Mouse (Mus musculus): ENCODE data around the gene Cnih2. TPM values are rescaled to one million over a fixed set of nuclear protein-coding genes. Genes with fewer than 3 reads are reported as not detected.

The Cnih2 gene
- total RNA-seq, 2 experiments from 2014 or later, result 614 to 642 TPM

DNA sequence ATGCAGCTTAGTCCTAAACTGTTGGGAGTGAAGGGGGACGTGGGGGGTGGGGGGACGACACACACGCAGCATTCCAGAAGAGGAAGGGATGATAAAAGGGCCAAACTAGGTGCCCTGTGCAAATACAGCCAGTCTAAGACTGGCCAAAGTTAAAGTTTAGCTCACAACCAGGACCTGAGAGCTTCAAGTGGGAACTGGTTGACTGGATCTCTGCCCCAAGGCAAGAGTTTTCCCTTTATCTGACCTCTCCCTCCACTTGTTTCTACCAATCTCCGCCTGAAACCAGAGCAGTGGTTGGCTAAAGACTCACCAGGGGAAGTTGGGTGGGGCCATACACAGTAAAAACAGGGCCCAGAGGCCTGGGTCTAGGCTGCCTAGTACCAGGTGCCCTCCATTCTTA is 10.4 kb upstream of the Cnih2 start:
- Histone ChIP-seq H3K27ac (no peak overlapping the region; the same call in 1 of the 2 replicates), H3K4me3 (no peak overlapping the region)
- no peak for TF ChIP-seq CTCF (conservative IDR thresholded peaks at IDR 0.05)
- no peak for DNase-seq (ENCODE audit: low spot score in 2 of 2)

DNA sequence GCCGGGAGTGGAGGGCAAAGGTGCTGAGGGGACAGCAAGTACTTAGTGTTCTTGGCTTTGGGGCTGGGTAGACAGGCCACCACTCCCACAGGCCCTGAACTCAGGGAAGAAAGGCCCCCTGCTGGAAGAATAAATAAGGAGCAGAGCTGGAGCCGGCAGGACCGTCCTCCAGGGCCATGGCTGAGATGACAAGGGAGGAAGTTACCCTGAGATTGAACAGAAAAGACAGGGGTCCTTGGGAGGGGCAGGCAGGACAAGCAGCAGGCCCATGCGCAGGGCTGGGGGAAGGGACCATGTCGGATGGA is 9.9 kb upstream of the Cnih2 start:
- Histone ChIP-seq H3K27ac (peak overlapping the region; percentile 100), H3K4me3 (no peak overlapping the region)
- DNase-seq (ENCODE audit: low spot score in 2 of 2), result no peak
- peak; percentile 76 for TF ChIP-seq CTCF (conservative IDR thresholded peaks at IDR 0.05)

GRCm38 (mm10) chr19:5107556-5108270 is 9.4 kb upstream of the Cnih2 start:
- no peak for TF ChIP-seq CTCF (conservative IDR thresholded peaks at IDR 0.05)
- Histone ChIP-seq H3K4me3 (no peak overlapping the region), H3K27ac (peak overlapping the region; percentile 100)
- no peak for DNase-seq (ENCODE audit: low spot score in 2 of 2)

GRCm38 (mm10) chr19:5106731-5107191 is 8.4 kb upstream of the Cnih2 start, which contains the start of gene Rab1b:
Gene Rab1b, minus strand, starts transcription at chr19:5107072.
- DNase-seq (ENCODE audit: low spot score in 2 of 2), result peak; percentile 98
- Histone ChIP-seq H3K27ac (peak within 1 kb of the TSS; percentile 100), H3K4me3 (peak within 1 kb of the TSS; percentile 91)
- no peak for TF ChIP-seq CTCF (conservative IDR thresholded peaks at IDR 0.05)

DNA sequence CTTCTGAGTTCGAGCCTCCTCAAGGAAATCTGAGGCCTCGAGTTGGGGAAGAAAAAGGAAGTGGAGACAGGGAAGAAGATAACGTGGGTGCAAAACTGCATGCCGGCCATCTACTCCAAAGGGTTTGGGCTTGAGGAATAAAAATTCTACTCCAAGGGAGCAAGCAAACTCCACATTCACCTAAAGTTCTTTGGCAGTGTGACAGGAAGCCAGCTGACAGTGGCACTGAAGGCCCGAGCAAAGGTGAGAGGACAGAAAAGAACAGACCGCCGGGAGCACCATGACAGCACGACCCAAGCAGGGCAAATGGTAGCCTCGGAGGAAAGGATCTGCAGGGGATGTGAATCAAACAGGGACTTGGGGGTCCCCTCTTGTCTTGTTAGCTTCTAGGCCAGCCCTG is 7.8 kb upstream of the Cnih2 start:
- no peak for TF ChIP-seq CTCF (conservative IDR thresholded peaks at IDR 0.05)
- peak overlapping the region; percentile 100 for H3K27ac ChIP-seq
- no peak for DNase-seq (ENCODE audit: low spot score in 2 of 2)
- peak overlapping the region; percentile 91 for H3K4me3 ChIP-seq

DNA sequence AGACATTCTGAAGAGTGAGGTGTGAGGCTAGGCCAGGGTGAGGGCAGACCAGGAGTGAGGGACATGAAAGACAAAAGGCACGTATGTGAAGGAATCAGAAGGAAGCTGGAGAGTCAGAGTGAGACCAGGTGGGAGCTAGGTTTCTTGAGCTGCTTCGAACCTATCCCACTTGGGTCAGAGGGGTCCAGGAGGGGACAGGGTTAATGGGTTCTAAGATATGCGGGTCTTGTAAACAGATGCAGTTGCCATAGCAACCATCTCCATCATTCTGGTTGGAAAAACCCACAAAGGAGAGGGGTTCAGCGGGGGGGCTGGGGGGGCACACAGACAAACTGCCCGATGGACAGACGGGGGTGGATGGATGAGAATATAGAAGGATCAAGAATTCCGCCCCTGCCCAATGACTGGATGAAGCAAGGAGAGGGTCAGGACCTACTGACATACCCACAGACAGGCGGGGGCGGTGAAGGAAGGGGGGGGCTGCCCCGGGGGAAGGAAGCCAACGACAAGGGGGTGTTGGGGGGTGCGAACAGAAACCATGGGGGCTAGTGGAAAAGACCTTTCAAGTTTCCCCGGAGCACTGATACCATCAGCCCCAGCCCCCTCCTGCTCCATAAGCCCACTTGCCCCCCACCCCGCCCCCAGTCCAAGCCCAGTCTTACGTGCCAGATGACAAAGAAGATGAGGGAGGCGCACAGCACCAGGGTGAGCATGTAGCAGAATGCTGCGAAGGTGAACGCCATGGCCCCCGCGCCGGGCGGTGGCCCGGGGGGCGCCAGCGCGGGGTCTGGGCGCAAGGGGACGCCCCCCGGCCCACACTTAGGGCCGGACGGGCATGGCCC is 579 bp downstream of the Cnih2 start:
- no peak for DNase-seq (ENCODE audit: low spot score in 2 of 2)
- H3K4me3 ChIP-seq, result peak overlapping the region; percentile 71
- peak overlapping the region; percentile 97 for H3K27ac ChIP-seq
- TF ChIP-seq CTCF (conservative IDR thresholded peaks at IDR 0.05), result no peak

DNA sequence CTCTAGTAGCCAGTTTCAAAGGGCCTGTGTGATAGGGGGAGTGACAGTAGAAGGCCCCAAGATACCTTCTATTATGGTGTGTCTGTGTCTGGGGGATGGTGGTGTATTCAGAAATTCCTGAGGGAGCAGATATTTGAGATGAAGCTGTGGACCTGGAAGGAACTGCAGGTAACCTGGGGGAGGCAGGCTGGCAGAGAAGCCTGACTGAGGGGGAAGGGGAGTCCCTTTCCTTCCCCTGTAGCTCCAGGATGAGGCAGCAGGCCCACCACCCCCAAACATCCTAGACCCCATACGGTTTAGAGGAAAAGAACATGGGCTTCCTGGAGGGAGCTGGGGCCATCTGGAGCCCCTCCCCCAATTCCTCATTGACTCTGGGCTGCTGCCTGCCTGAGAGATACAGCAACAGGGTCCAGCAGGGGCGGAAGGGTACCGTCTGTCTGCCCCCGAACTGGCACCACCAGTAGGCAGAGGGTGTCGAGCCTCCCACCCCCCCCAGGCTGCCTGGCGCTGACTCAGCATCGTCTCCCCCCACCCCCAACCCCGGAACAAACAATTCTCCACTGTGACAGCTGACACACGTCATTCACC is 2.3 kb downstream of the Cnih2 start:
- Histone ChIP-seq H3K4me3 (peak overlapping the region; percentile 71), H3K27ac (peak overlapping the region; percentile 97)
- TF ChIP-seq CTCF (conservative IDR thresholded peaks at IDR 0.05), result 0 out of 2 replicates have a peak, but pooled peaks have one; percentile 4
- peak; percentile 73 to 77 for DNase-seq (ENCODE audit: low spot score in 2 of 2)

GRCm38 (mm10) chr19:5094746-5095417 is 3.4 kb downstream of the Cnih2 start:
- peak overlapping the region; percentile 97 for H3K27ac ChIP-seq
- TF ChIP-seq CTCF (conservative IDR thresholded peaks at IDR 0.05), result no peak
- peak overlapping the region; percentile 71 for H3K4me3 ChIP-seq
- DNase-seq (ENCODE audit: low spot score in 2 of 2), result no peak

- peak; percentile 98 to 100 for DNase-seq (ENCODE audit: low spot score in 2 of 2)
- TF ChIP-seq CTCF (conservative IDR thresholded peaks at IDR 0.05), result peak; percentile 96
These were observed 4.1 kb downstream of the Cnih2 start for GRCm38 (mm10) chr19:5094243-5094632.

GRCm38 (mm10) chr19:5093481-5094242 is 4.7 kb downstream of the Cnih2 start:
- peak overlapping the region; percentile 97 for H3K27ac ChIP-seq
- no peak for DNase-seq (ENCODE audit: low spot score in 2 of 2)
- peak overlapping the region; percentile 71 for H3K4me3 ChIP-seq

More at GRCm38 (mm10) chr19:5094243-5094632, 4.1 kb downstream of the Cnih2 start:
- peak overlapping the region; percentile 71 for H3K4me3 ChIP-seq
- peak overlapping the region; percentile 97 for H3K27ac ChIP-seq

DNA sequence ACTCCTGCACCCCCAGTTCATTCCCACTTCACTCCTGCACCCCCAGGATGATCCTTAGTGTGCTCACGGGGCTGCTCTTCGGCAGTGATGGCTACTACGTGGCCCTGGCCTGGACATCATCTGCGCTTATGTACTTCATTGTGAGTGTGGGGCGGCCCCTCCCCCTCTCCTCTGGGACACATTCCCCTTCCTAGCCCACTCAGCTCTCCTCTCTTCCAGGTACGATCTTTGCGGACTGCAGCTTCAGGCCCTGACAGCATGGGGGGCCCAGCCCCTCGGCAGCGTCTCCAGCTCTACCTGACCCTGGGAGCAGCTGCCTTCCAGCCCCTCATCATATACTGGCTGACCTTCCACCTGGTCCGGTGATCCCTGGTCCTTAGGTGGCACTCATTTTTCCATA is 6.2 kb downstream of the Cnih2 start:
- Histone ChIP-seq H3K27ac (peak overlapping the region; percentile 97; the same call in 1 of the 2 replicates), H3K4me3 (no peak overlapping the region)
- TF ChIP-seq CTCF (conservative IDR thresholded peaks at IDR 0.05), result no peak
- no peak for DNase-seq (ENCODE audit: low spot score in 2 of 2)

More at GRCm38 (mm10) chr19:5093481-5094242, 4.7 kb downstream of the Cnih2 start:
- TF ChIP-seq CTCF (conservative IDR thresholded peaks at IDR 0.05), result no peak

DNA sequence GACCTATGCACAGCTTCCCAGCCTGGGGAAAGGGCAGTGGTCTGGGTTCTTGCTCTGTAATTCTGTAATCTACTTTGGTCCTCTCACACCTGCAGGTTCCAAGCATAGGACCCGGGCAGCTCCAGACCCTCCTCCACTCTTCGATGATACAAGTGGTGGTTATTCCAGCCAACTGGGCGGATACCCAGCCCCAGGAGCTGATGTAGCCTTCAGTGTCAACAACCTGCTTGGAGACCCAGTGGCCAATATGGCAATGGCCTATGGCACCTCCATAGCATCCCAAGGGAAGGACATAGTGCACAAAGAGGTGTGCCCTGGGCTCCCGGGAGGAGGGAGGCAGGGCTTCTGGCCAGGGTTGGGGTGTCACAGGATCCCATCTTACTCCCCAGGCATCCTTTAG is 9.0 kb downstream of the Cnih2 start:
- no peak overlapping the region for H3K27ac ChIP-seq
- no peak for DNase-seq (ENCODE audit: low spot score in 2 of 2)
- TF ChIP-seq CTCF (conservative IDR thresholded peaks at IDR 0.05), result no peak
- no peak overlapping the region; the same call in 1 of the 2 replicates for H3K4me3 ChIP-seq
